Mouse (Mus musculus) liver, adult 10 weeks (tissue): ENCODE data around the gene Uqcrh. TPM values are rescaled to one million over a fixed set of nuclear protein-coding genes. Genes with fewer than 3 reads are reported as not detected.

Experiments used
- polyA plus RNA-seq: library from polyadenylated mRNA; stranded (reverse); fragments of 350-450 nt; fragmentation: Illumina TruSeq; extraction: RNeasy Lipid Tissue Mini Kit (QIAGEN cat#74804); gene quantifications from one replicate; pipeline ENCODE4 v1.2.3, GENCODE M21; 2014; ENCODE audit warnings: low read depth, low replicate concordance

Gene Uqcrh
- 397 TPM for polyA plus RNA-seq

DNA sequence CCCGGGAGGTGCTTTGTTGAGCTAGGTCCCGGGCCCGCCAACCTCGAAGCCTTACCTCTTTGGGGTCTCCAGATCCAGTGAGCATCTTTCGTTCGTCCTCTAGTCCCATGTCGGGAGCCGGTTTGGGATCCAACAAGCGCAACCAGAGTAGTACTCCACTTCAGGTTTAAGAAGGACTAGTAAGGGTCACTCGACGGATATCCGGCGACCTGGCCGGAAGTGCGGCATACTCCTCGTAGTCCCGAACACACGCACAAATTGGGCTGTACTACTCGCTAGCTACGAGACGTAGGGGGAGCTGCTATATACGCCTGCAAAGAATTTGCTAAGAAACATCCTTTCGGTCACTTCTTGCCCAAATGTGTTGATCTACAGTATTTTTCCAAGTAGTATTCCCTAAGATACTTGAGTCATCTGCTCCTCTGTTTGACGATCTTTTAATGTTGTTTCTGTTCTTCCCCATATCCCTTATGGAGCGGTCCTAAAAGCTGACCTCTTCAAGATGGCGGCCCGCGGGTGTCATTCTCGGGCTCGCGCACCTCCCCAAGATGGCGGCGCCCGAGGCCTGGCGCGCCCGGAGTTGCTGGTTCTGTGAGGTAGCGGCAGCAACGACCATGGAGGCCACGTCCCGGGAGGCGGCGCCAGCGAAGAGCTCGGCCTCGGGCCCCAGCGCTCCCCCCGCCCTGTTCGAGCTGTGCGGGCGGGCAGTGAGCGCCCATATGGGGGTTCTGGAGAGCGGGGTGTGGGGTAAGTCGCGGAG lies at the start of gene Uqcrh, which contains the start of gene Lrrc41:
Gene Uqcrh, minus strand, starts transcription at position 211 of the 760 bp plus-strand sequence.
Gene Lrrc41, plus strand, starts transcription at position 409 of the 760 bp plus-strand sequence.

GRCm38 (mm10) chr4:116123602-116124519 lies 49.0 kb upstream of the Uqcrh start, which contains the start of the genes Rad54l and Pomgnt1:
TSS of gene Rad54l (minus strand) at chr4:116123690.
TSS of gene Pomgnt1 (plus strand) at chr4:116123840.

DNA sequence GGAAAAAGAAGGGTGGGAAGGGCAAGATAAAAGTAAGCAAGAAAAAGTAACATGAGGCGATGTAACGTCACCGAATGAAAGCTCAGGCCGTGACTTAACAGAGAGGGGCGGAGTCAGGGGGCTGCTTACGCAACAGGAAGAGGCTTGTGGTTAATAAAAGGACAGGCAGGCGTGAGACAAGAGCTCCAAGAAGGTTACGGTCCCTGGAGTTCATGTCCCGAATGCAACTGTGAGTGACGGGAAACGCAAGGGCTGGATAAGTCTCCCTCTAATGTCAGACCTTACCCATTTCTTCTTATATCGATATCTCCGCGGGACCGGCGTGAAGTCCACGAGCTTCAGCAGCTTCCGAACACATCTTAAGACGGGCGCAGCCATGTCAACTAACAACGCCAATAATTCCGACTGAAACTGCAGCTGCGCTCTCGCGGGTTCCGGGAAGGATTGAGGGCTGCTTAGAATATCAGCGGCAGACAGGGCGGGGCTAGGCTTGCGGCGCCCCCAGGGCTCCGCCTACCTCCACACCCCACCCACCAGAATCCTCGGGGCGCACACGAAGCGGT lies 21.4 kb downstream of the Uqcrh start, which contains the start of gene Nsun4:
Gene Nsun4, minus strand, starts transcription at position 478 of the 563 bp plus-strand sequence.

DNA sequence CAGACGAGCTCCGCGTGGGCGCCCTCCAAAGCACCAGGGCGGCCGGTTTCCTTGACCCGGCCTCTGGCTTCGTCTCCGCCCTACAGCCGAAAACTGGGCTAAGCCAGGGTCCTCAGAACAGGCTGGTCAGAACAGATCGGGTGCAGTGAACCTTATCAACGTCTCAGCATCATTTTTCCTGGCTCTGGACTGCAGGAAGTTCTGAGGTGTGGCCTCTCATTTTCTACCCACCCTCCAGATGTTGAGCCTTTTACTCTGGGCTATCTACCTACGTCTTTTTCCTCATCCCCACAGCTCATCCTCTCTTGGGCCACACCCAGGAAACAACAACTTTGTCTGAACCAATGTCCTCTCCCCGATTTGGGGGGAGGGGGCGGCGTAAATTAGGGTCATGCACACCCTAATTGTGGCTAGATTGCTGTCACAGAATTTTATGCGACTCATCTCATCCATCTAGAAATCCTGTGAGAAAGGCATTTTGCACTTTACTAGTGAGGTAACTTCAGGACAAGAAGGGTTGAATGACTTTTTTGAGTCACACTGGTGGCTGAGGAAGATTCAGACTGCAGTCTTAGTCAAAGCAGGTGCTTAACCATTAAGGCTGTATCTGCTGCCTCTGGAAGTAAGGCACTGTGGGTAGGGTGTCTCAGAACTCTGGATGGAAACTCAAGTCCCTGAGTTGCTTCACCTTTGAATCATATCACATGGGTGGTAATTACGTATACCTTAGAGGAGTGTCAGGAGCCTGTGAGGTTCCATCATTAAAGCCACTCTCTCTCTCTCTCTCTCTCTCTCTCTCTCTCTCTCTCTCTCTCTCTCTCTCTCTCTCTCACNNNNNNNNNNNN lies 56.7 kb downstream of the Uqcrh start, which contains the start of gene Faah:
Gene Faah, minus strand, starts transcription at position 25 of the 845 bp plus-strand sequence.

Other genes with a start within 250 kb of the Uqcrh start
- 10.9 TPM for gene Mob3c, start 247.0 kb downstream of the Uqcrh start, polyA plus RNA-seq
- 7.3 TPM for gene Mknk1, start 235.9 kb downstream of the Uqcrh start, polyA plus RNA-seq
- gene Kncn, start 190.7 kb downstream of the Uqcrh start, polyA plus RNA-seq: not detected
- not detected for gene 6430628N08Rik, start 184.4 kb downstream of the Uqcrh start, polyA plus RNA-seq
- gene Dmbx1, start 135.1 kb downstream of the Uqcrh start, polyA plus RNA-seq: not detected
- 25.8 TPM for gene Faah, start 57.1 kb downstream of the Uqcrh start, polyA plus RNA-seq
- gene Nsun4, start 21.2 kb downstream of the Uqcrh start, polyA plus RNA-seq: 10.8 TPM
- gene Lrrc41, start 198 bp upstream of the Uqcrh start, polyA plus RNA-seq: 5.2 TPM
- gene Rad54l, start 48.6 kb upstream of the Uqcrh start, polyA plus RNA-seq: not detected
- 4.5 TPM for gene Pomgnt1, start 48.8 kb upstream of the Uqcrh start, polyA plus RNA-seq
- 0.21 TPM for gene Lurap1, start 76.3 kb upstream of the Uqcrh start, polyA plus RNA-seq
- not detected for gene Tspan1, start 92.5 kb upstream of the Uqcrh start, polyA plus RNA-seq
- not detected for gene 1700042G07Rik, start 98.3 kb upstream of the Uqcrh start, polyA plus RNA-seq
- gene Gm49337, start 98.3 kb upstream of the Uqcrh start, polyA plus RNA-seq: not detected
- gene Pik3r3, start 146.5 kb upstream of the Uqcrh start, polyA plus RNA-seq: 2.2 TPM